Mouse (Mus musculus): ENCODE results near the gene Daam1. TPM values are rescaled to one million over a fixed set of nuclear protein-coding genes. Genes with fewer than 3 reads are reported as not detected.

The Daam1 gene
- polyA plus RNA-seq, 1 experiment from 2014 or later = 7.7 TPM

- no peaks in the 10 kb centered on the region for H3K9me3 ChIP-seq (ENCODE audit: control insufficient read depth, low read length)
- no peak overlapping the region for H3K27ac ChIP-seq (ENCODE audit: low read length)
- no peak overlapping the region for H3K9ac ChIP-seq (ENCODE audit: low read depth, low read length)
- H3K4me3 ChIP-seq (ENCODE audit: low read length) = no peak overlapping the region
- no peaks in the 10 kb centered on the region for H3K36me3 ChIP-seq (ENCODE audit: control insufficient read depth, insufficient read depth, low read length)
- peaks cover 5% of the 10 kb centered on the region for H3K4me1 ChIP-seq (ENCODE audit: control insufficient read depth, insufficient read depth, low read length)
- H3K4me2 ChIP-seq (ENCODE audit: low read depth, low read length) = 0 out of 2 replicates have a peak overlapping the region, but pooled peaks have one; percentile 5
- no peak for ATAC-seq
- 5% methylated on average over 7 of the region's 7 CpGs for WGBS
- no peaks in the 10 kb centered on the region for H3K27me3 ChIP-seq (replicated peaks; ENCODE audit: control insufficient read depth, insufficient read depth, low read length)
Measured at GRCm38 (mm10) chr12:71796517-71796916, 34.4 kb upstream of the Daam1 start.

GRCm38 (mm10) chr12:71807306-71807705 lies 23.6 kb upstream of the Daam1 start:
- no peak for ATAC-seq
- H3K4me2 ChIP-seq (ENCODE audit: low read depth, low read length) = no peak overlapping the region
- H3K4me3 ChIP-seq (ENCODE audit: low read length) = no peak overlapping the region
- 67% methylated on average over 9 of the region's 9 CpGs for WGBS
- H3K4me1 ChIP-seq (ENCODE audit: control insufficient read depth, insufficient read depth, low read length) = peaks cover 6% of the 10 kb centered on the region; the same call in 1 of the 2 replicates
- no peaks in the 10 kb centered on the region for H3K27me3 ChIP-seq (replicated peaks; ENCODE audit: control insufficient read depth, insufficient read depth, low read length)
- no peaks in the 10 kb centered on the region for H3K9me3 ChIP-seq (ENCODE audit: control insufficient read depth, low read length)
- no peaks in the 10 kb centered on the region for H3K36me3 ChIP-seq (ENCODE audit: control insufficient read depth, insufficient read depth, low read length)
- H3K9ac ChIP-seq (ENCODE audit: low read depth, low read length) = no peak overlapping the region
- H3K27ac ChIP-seq (ENCODE audit: low read length) = no peak overlapping the region

GRCm38 (mm10) chr12:71808631-71809030 lies 22.2 kb upstream of the Daam1 start:
- no peaks in the 10 kb centered on the region for H3K36me3 ChIP-seq (ENCODE audit: control insufficient read depth, insufficient read depth, low read length)
- H3K27me3 ChIP-seq (replicated peaks; ENCODE audit: control insufficient read depth, insufficient read depth, low read length) = no peaks in the 10 kb centered on the region
- H3K4me1 ChIP-seq (ENCODE audit: control insufficient read depth, insufficient read depth, low read length) = peaks cover 6% of the 10 kb centered on the region; the same call in 1 of the 2 replicates
- no peaks in the 10 kb centered on the region for H3K9me3 ChIP-seq (ENCODE audit: control insufficient read depth, low read length)
- H3K27ac ChIP-seq (ENCODE audit: low read length) = peak overlapping the region; percentile 70
- H3K4me2 ChIP-seq (ENCODE audit: low read depth, low read length) = no peak overlapping the region
- no peak overlapping the region for H3K9ac ChIP-seq (ENCODE audit: low read depth, low read length)
- 48% methylated on average over 9 of the region's 9 CpGs for WGBS
- no peak overlapping the region for H3K4me3 ChIP-seq (ENCODE audit: low read length)
- peak; percentile 82 for ATAC-seq

- no peak overlapping the region for H3K27ac ChIP-seq (ENCODE audit: low read length)
- H3K4me3 ChIP-seq (ENCODE audit: low read length) = no peak overlapping the region
- WGBS = 94% methylated on average over 3 of the region's 3 CpGs
- no peak overlapping the region for H3K9ac ChIP-seq (ENCODE audit: low read depth, low read length)
- H3K4me2 ChIP-seq (ENCODE audit: low read depth, low read length) = no peak overlapping the region
- no peaks in the 10 kb centered on the region for H3K27me3 ChIP-seq (replicated peaks; ENCODE audit: control insufficient read depth, insufficient read depth, low read length)
- no peaks in the 10 kb centered on the region for H3K9me3 ChIP-seq (ENCODE audit: control insufficient read depth, low read length)
- no peak for ATAC-seq
- no peaks in the 10 kb centered on the region for H3K36me3 ChIP-seq (ENCODE audit: control insufficient read depth, insufficient read depth, low read length)
- H3K4me1 ChIP-seq (ENCODE audit: control insufficient read depth, insufficient read depth, low read length) = peaks cover 6% of the 10 kb centered on the region; the same call in 1 of the 2 replicates
Measured at GRCm38 (mm10) chr12:71809550-71809949, 21.3 kb upstream of the Daam1 start.

GRCm38 (mm10) chr12:71812567-71812966 lies 18.3 kb upstream of the Daam1 start:
- no peak overlapping the region for H3K4me2 ChIP-seq (ENCODE audit: low read depth, low read length)
- H3K9me3 ChIP-seq (ENCODE audit: control insufficient read depth, low read length) = no peaks in the 10 kb centered on the region
- H3K27ac ChIP-seq (ENCODE audit: low read length) = no peak overlapping the region
- H3K4me3 ChIP-seq (ENCODE audit: low read length) = no peak overlapping the region
- H3K36me3 ChIP-seq (ENCODE audit: control insufficient read depth, insufficient read depth, low read length) = no peaks in the 10 kb centered on the region
- peaks cover 6% of the 10 kb centered on the region; the same call in 1 of the 2 replicates for H3K4me1 ChIP-seq (ENCODE audit: control insufficient read depth, insufficient read depth, low read length)
- WGBS = 72% methylated on average over 14 of the region's 14 CpGs
- no peak for ATAC-seq
- H3K27me3 ChIP-seq (replicated peaks; ENCODE audit: control insufficient read depth, insufficient read depth, low read length) = no peaks in the 10 kb centered on the region
- H3K9ac ChIP-seq (ENCODE audit: low read depth, low read length) = no peak overlapping the region

GRCm38 (mm10) chr12:71813251-71813650 lies 17.6 kb upstream of the Daam1 start:
- whole genome bisulfite sequencing = 90% methylated on average over 9 of the region's 9 CpGs
- H3K36me3 ChIP-seq (ENCODE audit: control insufficient read depth, insufficient read depth, low read length) = no peaks in the 10 kb centered on the region
- H3K4me2 ChIP-seq (ENCODE audit: low read depth, low read length) = no peak overlapping the region
- no peak overlapping the region for H3K4me3 ChIP-seq (ENCODE audit: low read length)
- H3K27ac ChIP-seq (ENCODE audit: low read length) = no peak overlapping the region
- H3K4me1 ChIP-seq (ENCODE audit: control insufficient read depth, insufficient read depth, low read length) = peaks cover 3% of the 10 kb centered on the region; the same call in 1 of the 2 replicates
- H3K9ac ChIP-seq (ENCODE audit: low read depth, low read length) = no peak overlapping the region
- H3K27me3 ChIP-seq (replicated peaks; ENCODE audit: control insufficient read depth, insufficient read depth, low read length) = no peaks in the 10 kb centered on the region
- no peak for ATAC-seq
- no peaks in the 10 kb centered on the region for H3K9me3 ChIP-seq (ENCODE audit: control insufficient read depth, low read length)

- ATAC-seq = no peak
- H3K27ac ChIP-seq (ENCODE audit: low read length) = no peak overlapping the region
- WGBS = 33% methylated on average over 7 of the region's 7 CpGs
- H3K4me3 ChIP-seq (ENCODE audit: low read length) = no peak overlapping the region
- H3K27me3 ChIP-seq (replicated peaks; ENCODE audit: control insufficient read depth, insufficient read depth, low read length) = no peaks in the 10 kb centered on the region
- no peaks in the 10 kb centered on the region for H3K9me3 ChIP-seq (ENCODE audit: control insufficient read depth, low read length)
- H3K4me2 ChIP-seq (ENCODE audit: low read depth, low read length) = no peak overlapping the region
- no peaks in the 10 kb centered on the region for H3K36me3 ChIP-seq (ENCODE audit: control insufficient read depth, insufficient read depth, low read length)
- H3K4me1 ChIP-seq (ENCODE audit: control insufficient read depth, insufficient read depth, low read length) = no peaks in the 10 kb centered on the region
- H3K9ac ChIP-seq (ENCODE audit: low read depth, low read length) = no peak overlapping the region
Measured at GRCm38 (mm10) chr12:71813761-71814160, 17.1 kb upstream of the Daam1 start.

- Histone ChIP-seq H3K9ac (ENCODE audit: low read depth, low read length) (no peak overlapping the region), H3K4me2 (ENCODE audit: low read depth, low read length) (no peak overlapping the region), H3K4me3 (ENCODE audit: low read length) (no peak overlapping the region), H3K36me3 (ENCODE audit: control insufficient read depth, insufficient read depth, low read length) (no peaks in the 10 kb centered on the region), H3K9me3 (ENCODE audit: control insufficient read depth, low read length) (no peaks in the 10 kb centered on the region), H3K4me1 (ENCODE audit: control insufficient read depth, insufficient read depth, low read length) (no peaks in the 10 kb centered on the region), H3K27ac (ENCODE audit: low read length) (no peak overlapping the region), H3K27me3 (replicated peaks; ENCODE audit: control insufficient read depth, insufficient read depth, low read length) (no peaks in the 10 kb centered on the region)
- no peak for ATAC-seq
- 69% methylated on average over 5 of the region's 5 CpGs for WGBS
Measured at GRCm38 (mm10) chr12:71820094-71820493, 10.8 kb upstream of the Daam1 start.

- ATAC-seq = no peak
- whole genome bisulfite sequencing = 89% methylated on average over 5 of the region's 5 CpGs
- H3K9me3 ChIP-seq (ENCODE audit: control insufficient read depth, low read length) = no peaks in the 10 kb centered on the region
Measured at GRCm38 (mm10) chr12:71821272-71821671, 9.6 kb upstream of the Daam1 start.

GRCm38 (mm10) chr12:71821743-71822142 lies 9.1 kb upstream of the Daam1 start:
- H3K27me3 ChIP-seq (replicated peaks; ENCODE audit: control insufficient read depth, insufficient read depth, low read length) = no peaks in the 10 kb centered on the region
- ATAC-seq = no peak
- H3K4me2 ChIP-seq (ENCODE audit: low read depth, low read length) = no peak overlapping the region
- no peaks in the 10 kb centered on the region for H3K36me3 ChIP-seq (ENCODE audit: control insufficient read depth, insufficient read depth, low read length)
- WGBS = 66% methylated on average over 8 of the region's 8 CpGs
- no peak overlapping the region for H3K4me3 ChIP-seq (ENCODE audit: low read length)
- H3K9me3 ChIP-seq (ENCODE audit: control insufficient read depth, low read length) = no peaks in the 10 kb centered on the region
- no peak overlapping the region for H3K27ac ChIP-seq (ENCODE audit: low read length)
- H3K4me1 ChIP-seq (ENCODE audit: control insufficient read depth, insufficient read depth, low read length) = no peaks in the 10 kb centered on the region
- no peak overlapping the region for H3K9ac ChIP-seq (ENCODE audit: low read depth, low read length)

More at GRCm38 (mm10) chr12:71821272-71821671, 9.6 kb upstream of the Daam1 start:
- no peaks in the 10 kb centered on the region for H3K36me3 ChIP-seq (ENCODE audit: control insufficient read depth, insufficient read depth, low read length)
- no peak overlapping the region for H3K27ac ChIP-seq (ENCODE audit: low read length)
- H3K9ac ChIP-seq (ENCODE audit: low read depth, low read length) = no peak overlapping the region
- no peaks in the 10 kb centered on the region for H3K27me3 ChIP-seq (replicated peaks; ENCODE audit: control insufficient read depth, insufficient read depth, low read length)
- H3K4me2 ChIP-seq (ENCODE audit: low read depth, low read length) = no peak overlapping the region
- no peaks in the 10 kb centered on the region for H3K4me1 ChIP-seq (ENCODE audit: control insufficient read depth, insufficient read depth, low read length)
- no peak overlapping the region for H3K4me3 ChIP-seq (ENCODE audit: low read length)

Data from intestine, embryonic 16.5 days (tissue).